Mouse (Mus musculus) heart, adult 11 months (tissue): Measurements from ENCODE around the gene Crk.

Experiments
- DNase-seq: peaks from one replicate; pipeline ENCODE4 v3.0.0; 2022

The Crk gene

DNA sequence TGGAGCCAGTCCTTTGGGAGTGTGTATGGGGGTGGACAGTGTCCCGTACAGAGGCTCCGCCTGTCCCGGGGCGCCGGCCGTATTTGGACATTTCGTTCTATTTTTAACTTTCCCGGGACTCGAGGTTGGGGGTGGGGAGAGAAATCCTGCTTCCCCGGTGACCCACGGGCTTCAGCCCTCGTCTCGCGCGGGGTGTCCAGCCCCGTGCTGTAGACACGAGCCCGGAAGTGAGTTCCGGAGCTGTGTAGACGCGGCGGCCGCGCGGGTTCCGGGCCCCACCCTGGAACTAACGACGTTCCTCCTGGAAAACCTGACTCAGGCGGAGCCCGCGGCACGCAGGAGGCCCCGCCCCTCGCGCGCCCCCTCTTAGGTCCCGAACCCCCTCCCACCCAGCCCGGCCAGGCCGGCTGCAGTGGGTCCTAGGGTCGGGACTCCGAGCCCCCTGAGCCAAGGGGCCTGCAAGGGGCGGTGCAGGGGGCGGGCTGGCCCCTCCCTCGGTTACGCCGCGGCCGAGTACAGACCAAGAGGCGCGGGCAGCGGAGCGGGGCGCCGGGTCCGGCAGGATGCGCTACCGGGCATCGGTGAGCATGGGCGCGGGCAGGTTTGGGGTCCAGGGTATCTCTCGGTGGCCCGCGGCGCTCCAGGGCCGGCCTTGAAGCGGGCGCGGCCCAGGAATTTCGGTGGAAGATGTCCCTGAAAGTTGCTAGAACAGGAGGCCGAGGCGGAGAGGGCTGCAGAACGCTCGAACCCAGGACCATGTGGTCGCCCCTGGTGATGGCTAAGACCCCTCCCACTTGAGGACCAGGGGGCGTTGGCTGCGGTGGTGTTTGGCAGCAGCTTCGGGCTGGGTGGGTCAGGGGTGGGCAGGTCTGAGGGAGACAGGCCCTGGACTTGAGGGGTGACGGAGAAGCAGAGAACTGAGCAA, 23.2 kb upstream of the Crk start:
- peak; percentile 99 for DNase-seq

DNA sequence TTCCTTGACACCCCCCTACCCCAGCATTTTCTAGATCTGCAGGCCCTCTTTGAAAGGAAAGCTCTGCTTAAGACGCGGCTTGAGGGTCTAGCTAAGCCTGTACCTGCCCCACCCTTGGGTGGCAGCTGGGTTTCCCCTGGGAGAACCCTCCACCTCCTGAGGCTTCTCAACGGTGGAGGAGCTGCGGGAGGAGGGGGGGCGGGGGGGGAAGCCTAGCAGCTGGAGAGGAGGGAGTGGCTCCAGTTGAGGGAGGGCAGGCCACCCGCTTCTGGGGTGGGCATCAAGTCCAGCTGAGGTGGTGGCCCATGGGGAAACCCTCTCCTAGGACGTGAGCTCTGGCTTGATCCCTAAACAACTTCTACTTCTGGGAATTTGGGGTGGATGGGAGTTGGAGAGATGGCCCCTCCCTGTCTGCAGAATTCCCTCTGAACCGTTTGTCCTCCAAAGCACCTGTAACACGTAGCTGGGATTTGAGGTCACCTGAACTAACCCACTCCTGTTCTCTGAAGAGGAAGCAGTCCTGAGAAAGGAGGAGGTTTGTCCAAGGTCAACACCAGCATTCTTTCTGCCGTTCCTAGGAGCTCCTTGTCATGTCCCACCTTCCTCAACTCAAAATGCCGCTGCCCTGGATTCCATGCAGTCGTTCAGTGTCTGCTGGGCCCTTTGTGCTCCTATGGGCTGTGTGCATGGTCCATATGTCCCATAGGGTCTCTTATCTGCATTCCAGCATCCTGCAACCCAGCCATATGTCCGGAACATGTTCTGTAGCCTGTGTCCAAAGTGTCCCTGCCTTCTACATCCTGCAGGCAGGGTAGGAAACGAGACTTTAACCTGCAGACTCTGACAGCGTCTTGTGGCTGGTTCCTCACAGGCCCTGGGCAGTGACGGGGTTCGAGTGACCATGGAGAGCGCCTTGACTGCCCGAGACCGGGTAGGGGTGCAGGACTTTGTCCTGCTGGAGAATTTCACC, 22.2 kb upstream of the Crk start:
- DNase-seq: peak; percentile 97

DNA sequence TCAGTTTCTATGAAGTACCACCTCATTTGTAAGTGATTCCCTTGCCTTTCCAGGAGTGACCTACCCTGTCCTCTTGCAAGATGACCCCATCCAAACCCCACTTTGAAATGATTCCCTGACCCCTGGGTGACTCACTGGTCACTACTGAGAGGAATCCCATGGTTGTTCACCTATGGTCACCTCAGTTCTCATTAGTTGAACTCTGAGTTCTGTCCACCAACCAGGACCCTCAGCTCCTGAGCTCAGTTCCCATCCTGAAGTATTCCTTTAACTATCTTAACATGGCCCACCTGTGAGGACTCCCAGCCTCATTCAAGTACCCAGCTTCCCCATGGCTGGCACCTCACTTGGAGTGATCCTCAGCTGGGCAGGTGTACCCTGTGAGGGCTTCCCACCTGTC, 21.2 kb upstream of the Crk start:
- DNase-seq: peak; percentile 92

DNA sequence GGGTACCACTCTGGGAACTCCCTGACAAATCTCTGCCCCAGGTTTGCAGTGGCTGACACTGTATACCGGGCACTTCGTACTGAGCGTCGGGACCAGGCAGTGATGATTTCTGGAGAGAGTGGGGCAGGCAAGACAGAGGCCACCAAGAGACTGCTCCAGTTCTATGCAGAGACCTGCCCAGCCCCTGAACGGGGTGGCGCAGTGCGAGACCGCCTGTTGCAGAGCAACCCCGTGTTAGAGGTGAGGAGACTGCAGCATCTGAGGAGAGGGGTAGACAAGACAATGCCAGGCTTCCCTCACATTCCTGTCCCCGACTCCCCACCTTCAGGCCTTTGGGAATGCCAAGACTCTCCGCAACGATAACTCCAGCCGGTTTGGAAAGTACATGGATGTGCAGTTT, 20.7 kb upstream of the Crk start:
- peak; percentile 92 for DNase-seq

DNA sequence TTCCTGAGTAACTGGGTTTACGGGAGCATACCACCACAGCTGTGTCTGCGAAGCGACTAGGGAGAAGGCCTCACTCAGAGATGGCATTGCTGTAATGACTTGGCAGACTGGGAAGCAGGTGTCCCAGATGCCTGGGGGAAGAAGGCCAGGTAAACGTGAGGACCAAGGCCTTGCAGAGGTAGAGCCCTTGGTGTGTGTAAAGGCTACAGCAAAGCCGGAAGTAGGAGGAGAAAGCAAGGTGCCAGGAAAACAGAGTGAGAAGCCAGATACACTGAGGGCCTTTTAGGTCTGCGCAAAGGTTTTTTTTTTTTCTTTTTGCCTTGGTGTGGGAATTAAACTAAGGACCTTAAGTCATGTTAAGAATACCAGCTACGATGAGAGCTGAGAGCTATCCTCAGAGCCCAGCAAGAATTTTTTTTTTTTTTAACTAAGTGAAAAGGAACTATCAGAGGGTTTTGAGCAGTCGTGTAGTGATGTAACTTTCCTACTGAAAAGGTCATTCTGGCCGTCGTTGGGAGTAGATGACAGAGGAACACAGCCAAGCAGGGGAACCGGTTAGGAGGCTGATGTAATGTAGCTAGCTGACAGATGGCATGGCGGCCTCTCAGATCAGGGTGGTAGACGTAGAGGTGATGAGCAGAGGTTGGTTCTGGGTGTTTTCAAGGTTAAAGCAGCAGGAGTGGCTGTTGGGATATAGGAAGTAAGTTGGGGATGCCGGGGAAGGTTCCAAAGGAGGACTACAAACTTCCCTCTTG, 19.9 kb upstream of the Crk start:
- DNase-seq: peak; percentile 91

DNA sequence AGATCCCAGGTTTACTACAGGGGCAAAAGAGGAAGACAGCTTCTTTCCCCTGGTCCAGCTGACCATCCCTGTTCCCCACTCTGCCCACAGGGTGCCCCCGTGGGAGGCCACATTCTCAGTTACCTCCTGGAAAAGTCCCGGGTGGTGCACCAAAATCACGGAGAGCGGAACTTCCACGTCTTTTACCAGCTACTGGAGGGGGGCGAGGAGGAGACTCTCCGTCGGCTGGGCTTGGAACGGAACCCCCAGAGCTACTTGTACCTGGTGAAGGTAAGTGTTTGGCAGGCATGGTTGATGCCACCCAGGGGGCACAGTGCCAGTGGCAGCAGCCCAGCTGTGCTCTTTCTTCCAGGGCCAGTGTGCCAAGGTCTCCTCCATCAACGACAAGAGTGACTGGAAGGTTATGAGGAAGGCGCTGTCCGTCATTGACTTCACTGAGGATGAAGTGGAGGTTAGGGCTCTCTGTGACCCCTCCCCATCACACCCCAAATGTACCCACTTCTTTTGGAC, 18.9 kb upstream of the Crk start:
- DNase-seq: peak; percentile 91

DNA sequence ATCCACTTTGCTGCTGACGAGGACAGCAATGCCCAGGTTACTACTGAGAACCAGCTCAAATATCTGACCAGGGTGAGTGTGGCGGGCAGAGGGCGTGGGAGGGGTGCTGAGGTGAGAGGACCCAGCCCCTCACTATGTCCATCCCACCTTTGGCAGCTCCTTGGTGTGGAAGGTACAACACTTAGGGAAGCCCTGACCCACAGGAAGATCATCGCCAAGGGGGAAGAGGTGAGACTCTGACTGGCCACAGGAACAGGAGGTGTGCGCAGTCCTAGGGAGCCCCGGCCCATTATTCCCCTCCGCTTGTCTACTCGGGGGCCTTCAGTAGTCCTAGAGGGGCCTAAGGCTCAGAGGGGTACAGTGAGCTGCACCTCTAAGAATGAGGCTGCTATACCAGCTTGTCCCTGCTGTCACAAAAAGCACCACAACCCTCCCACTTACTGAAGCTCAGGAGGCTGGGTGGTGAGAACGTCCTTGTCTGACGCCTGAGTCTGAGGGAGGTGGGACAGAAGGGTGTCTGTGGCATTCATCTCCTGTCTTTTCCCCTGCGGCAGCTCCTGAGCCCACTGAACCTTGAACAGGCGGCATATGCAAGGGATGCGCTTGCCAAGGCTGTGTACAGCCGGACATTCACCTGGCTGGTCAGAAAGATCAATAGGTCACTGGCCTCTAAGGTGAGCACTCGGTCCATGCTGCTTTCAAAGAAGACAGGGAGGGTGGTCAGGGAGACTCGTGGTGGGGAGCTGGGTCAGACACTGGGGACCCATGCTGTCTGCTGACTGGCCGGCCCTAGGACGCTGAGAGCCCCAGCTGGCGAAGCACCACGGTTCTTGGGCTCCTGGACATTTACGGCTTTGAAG, 17.9 kb upstream of the Crk start:
- DNase-seq: peak; percentile 93

DNA sequence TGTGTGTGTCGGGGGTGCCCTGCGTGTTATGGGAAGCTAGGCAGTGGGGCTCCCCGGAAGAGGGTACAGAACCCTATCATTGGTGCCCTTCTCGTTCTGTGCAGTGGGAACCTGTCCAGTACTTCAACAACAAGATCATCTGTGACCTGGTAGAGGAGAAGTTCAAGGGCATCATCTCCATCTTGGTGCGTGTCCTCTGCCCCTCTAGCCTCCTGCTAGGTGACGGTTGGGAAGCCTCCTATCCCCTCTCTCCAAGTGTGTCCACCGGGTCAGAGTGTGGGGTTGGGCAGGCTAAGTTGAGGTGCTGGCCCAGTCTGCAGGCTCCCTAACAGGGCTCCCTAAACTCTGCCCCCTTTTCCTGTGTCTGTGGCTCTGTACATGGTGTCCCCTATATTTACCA, 16.9 kb upstream of the Crk start:
- peak; percentile 91 for DNase-seq

DNA sequence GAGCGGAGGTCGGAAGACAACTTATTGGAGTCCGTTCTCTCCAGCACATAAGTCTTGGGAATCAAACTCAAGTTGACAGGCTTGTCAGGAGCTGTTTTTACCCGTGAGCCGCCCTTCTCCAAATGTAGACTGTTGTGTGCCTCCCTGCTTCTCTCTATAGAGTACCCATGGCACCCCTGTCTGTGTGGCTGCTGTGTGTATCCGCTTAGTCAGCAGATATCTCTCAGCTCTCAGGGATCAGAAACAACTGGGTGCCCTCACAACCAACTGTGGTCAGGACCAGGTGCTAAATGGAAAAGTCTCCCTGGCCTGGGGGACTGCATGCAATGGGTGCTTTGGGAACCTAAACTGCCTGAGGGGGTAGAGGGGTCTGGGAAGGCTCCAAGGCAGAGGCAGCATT, 12.8 kb upstream of the Crk start:
- peak; percentile 82 for DNase-seq

DNA sequence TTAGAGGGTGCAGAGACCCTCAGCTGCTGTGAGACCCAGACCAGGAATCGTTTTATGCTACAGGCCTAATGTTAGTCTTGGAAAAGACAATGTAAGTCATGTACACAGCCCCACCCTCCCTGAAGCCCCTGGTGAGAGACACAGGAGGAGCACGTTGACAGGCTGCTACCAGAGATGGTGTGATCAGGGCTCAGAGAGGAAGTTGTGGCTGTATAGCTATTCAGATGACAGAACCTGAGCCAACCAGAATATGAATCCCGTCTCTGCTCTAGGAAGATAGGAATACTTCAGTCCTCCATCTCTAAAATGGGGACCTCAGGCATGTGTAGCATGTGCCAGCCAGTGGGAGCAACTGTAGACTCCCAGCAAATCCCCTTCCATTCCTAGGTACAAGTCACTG, 10.4 kb upstream of the Crk start:
- peak; percentile 73 for DNase-seq

DNA sequence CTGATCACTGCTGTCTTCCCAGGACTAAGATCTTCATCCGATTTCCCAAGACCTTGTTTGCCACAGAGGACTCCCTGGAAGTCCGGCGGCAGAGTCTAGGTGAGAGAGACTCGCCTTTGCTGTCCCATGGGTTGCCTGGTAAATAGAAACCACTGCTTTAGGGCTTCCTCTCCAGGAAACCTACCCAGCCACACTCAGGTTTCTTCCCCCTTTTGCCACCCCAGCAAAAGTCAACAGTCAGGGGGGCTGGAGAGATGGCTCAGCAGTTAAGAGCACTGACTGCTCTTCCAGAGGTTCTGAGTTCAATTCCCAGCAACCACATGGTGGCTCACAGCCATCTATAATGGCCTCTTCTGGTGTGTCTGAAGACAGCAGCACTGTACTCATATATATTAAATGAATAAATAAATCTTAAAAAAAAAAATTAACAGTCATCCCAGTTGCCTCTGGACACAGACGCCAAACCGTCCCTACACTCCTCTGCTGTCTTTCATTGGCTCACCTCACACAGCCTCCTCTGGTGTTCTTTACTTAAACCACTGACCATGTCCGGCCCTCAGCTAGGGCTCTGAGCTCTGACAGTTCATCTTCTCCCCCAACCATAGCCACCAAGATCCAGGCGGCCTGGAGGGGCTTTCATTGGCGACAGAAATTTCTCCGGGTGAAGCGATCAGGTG, 9.7 kb upstream of the Crk start:
- DNase-seq: peak; percentile 86

DNA sequence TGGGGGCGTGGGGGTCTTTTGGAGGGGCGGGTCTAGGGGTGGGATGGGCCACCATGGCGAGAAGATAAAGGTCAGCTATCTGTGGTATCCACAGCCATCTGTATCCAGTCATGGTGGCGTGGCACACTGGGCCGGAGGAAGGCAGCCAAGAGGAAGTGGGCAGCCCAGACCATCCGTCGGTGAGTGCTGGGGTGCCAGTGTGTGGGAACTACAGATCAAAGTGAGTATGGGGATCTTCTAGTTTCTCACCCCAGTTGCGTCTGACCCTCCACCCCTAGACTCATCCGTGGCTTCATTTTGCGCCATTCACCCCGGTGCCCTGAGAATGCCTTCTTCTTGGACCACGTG, 9.2 kb upstream of the Crk start:
- peak; percentile 88 for DNase-seq

DNA sequence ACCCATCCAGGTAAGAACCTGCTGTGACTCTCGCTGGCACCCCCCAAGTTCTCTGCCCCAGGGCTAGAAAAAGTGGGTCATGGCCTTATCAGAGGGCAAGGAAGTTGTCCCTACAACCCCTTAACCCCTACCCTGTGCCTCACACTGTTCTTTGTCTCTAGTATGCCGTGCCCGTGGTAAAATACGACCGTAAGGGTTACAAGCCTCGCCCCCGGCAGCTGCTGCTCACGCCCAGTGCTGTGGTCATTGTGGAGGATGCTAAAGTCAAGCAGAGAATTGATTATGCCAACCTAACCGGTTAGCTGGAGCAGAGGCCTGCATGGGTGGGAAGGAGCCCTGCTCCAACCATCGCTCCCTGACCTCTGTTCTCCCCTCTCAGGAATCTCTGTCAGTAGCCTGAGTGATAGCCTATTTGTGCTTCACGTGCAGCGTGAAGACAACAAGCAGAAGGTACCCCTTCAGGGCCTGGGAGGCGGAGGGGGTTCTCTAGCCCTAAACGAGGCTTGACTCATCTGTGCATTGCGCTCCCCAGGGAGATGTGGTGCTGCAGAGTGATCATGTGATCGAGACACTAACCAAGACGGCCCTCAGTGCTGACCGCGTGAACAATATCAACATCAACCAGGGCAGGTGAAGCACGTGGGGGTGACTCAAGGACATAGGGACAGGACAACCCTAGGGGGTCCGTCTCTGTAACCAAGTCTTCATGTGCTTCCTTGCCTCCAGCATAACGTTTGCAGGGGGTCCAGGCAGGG, 7.5 kb upstream of the Crk start:
- peak; percentile 91 for DNase-seq

DNA sequence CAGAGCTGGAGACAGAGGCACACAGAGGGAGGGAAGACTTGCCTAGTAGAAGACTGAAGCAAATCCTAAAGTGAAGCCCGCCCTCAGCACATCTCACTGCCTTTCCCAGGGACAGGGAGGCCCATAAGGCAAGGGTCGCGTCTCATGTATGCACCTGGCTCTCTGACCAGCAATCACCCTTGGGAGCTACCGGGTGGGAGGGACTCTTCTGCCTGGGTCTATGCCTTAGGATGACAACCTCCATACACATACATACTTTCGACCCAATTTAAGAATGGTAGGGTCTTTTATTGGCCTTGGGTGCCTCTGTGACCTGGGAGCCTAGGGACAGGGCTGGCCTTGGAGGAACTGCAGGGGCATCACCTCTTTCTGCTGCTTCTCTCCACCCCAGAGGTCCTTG, 5.6 kb upstream of the Crk start:
- peak; percentile 91 for DNase-seq

DNA sequence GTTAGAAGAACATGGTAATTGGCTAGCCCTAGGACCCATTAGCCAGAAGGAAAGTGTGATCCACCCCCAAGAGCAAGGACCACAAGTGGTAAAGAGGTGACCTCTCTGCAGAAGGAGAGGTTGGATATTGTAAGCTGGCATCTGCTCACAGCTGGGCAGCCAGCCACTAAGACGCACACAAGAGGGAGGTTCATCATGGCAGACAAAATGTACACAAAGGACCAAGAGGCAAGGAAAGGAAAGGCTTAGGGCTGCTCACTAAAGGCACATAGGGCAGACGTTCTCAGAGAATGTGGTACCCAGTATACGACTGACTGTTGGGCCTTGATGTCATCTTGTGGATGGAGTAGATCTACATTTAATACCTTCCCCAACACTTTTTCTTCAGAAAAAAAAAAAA, 4.2 kb upstream of the Crk start:
- DNase-seq: peak; percentile 89

DNA sequence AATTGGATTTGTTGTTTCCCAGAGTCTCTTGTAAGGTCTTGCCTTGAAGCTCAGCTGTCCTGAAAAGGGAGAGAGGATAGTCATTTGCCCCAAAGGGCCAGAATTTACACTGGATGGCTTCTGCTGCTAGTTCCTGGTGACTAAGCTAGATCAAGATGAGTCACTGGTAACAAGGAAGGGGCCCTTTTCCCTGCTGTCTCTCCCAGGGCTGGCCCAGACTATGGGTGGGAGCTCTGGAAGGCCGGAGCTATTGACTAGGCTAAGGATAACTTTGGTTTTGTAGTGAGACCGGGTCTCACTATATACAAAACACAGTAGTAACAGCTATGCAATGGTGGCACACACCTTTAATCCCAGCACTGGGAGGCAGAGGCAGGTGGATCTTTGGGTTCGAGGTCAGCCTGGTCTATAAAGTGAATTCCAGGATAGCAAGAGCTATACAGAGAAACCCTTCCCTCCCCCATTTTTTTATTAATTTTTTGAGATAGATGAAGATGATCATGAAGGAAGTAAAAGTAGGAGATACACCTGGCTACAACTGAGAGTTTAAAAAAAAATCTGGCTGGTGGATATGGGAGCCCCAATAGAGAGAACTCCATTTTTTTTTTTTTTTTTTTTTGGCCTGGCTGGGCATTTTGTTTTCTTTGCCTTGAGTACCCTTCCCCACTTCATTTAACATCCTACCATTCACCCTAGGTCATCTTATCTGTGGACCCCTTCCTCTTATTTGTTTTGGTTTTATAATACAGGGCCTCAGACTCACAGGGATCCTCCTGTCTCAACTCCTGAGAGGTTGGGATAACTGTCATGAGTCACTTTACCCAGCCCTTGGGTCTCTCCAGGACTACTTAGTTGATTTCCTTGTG, 945 bp upstream of the Crk start:
- DNase-seq: peak; percentile 90

DNA sequence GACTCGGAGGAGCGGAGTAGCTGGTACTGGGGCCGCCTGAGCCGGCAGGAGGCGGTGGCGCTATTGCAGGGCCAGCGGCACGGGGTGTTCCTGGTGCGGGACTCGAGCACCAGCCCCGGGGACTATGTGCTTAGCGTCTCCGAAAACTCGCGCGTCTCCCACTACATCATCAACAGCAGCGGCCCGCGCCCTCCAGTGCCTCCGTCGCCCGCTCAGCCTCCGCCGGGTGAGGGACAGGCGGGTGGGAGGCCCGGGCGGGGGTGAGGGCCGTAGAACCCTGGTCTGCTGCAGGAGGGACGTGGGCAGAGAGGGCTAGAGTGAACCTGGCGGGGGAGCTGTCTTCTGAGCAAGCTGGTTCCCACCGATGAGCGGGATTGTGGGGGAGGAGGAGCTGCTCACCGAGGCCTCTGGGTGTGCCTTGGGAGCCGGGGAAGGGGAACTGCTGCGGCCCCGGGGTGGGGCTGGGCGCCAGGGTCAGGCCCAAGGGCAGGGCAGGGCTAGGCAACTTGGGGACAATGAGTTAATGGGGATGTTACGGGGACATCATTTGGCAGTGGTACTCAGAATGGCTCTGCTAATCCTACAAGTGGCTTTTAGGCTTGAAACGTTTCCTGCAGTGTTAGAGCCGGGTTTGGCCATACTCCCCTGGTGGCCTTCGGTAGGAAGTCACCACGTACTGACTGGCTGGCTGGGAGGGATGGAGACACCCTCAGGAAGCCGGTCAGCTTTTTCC, 546 bp downstream of the Crk start:
- DNase-seq: peak; percentile 98

DNA sequence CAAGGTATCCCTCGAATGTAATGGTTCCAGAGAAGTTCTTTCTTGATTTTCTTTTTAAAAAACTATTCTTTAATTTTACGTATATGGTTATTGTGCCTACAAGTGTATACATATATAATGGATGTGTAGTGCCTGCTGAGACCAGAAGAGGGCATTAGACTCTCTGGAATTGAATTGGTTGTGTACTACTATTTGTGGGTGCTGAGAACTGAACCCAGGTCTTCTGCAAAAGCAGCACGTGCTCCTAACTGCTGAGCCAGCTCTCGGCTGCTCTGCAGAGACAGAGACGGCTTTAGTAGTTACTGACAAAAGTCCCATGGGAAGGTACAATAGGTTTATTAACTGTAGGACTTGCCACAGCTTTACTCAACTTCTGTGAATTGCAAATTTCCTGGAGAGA, 5.4 kb downstream of the Crk start:
- peak; percentile 77 for DNase-seq

DNA sequence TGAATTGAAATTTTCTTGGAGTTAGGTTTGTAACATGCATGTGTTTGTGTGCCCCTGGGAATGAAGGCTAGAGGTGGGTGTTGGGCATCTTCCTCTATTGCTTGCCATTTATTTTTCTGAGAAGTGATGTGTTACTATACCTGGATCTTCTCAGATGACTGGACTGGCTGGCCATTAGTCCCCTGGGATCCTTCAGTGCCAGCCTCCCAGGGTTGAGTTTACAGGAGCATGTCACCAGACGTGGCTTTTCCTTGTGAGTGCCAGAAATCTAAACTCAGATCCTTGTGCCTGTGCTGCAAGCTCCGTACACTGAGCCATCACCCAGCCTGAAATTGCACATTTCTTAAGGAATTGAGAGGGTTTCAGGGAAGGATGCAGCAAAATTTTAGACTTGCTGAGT, 5.9 kb downstream of the Crk start:
- DNase-seq: no peak
